Mouse (Mus musculus): Measurements from ENCODE around the gene Hs3st1. TPM values are rescaled to one million over a fixed set of nuclear protein-coding genes. Genes with fewer than 3 reads are reported as not detected.

Hs3st1 gene
- polyA plus RNA-seq, 1 experiment, result 0.07 TPM

DNA sequence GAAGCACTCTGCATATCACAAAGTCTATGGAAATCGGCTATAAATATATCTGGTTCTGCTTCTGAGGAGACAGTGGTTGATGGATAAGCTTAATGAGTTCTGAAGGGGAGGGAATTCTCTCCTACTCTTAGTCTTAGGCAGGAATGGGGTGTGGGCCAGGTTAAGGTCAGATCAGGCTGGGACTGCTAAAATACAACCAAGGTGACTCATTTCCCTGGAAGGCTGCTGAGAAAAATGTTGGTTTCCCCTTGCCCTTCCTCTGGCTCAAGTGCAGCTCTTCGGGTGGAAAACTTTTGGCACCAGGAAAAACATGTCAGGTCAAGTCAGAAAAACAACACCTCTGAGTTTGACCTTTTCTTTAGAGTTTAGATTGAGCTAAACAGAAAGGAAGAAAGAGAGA lies 143.0 kb downstream of the Hs3st1 start:
- Histone ChIP-seq H3K4me3 (replicated peaks) (no peak overlapping the region), H3K9me3 (ENCODE audit: control insufficient read depth, low read length) (peaks cover 11% of the 10 kb centered on the region; the same call in 1 of the 2 replicates), H3K36me3 (ENCODE audit: control insufficient read depth) (no peaks in the 10 kb centered on the region), H3K27me3 (ENCODE audit: control insufficient read depth) (no peaks in the 10 kb centered on the region), H3K4me1 (ENCODE audit: control insufficient read depth) (no peaks in the 10 kb centered on the region)
- no peak for TF ChIP-seq GATA1 (IDR thresholded peaks at IDR 0.05; ENCODE audit: low read length)
- TF ChIP-seq TAL1 (IDR thresholded peaks at IDR 0.05; ENCODE audit: low read length), result no peak

DNA sequence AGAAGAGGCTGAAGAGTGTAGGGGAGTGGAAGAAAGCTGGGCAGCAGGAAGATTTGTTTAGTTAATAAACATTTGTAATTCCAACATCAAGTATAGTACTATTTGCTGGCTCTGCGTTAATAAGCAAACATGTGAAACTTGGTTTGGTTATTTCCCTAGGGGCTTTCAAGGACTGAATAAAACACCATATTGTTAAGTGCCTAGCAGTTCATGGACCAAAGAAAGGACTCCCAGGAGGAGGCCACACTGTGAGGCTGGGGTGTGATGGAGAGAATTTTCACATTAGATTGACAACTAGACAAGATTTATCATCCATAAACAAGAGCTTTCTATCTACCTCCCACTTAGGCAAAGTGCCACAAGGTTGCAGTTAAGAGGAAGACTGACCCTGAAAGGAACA lies 147.0 kb downstream of the Hs3st1 start:
- TF ChIP-seq TAL1 (IDR thresholded peaks at IDR 0.05; ENCODE audit: low read length) (no peak), GATA1 (IDR thresholded peaks at IDR 0.05; ENCODE audit: low read length) (no peak)
- no peaks in the 10 kb centered on the region for H3K36me3 ChIP-seq (ENCODE audit: control insufficient read depth)
- H3K4me1 ChIP-seq (ENCODE audit: control insufficient read depth), result no peaks in the 10 kb centered on the region
- no peaks in the 10 kb centered on the region for H3K27me3 ChIP-seq (ENCODE audit: control insufficient read depth)
- H3K4me3 ChIP-seq (replicated peaks), result no peak overlapping the region
- no peaks in the 10 kb centered on the region for H3K9me3 ChIP-seq (ENCODE audit: control insufficient read depth, low read length)

GRCm38 (mm10) chr5:39594737-39595136 lies 160.5 kb downstream of the Hs3st1 start:
- TF ChIP-seq GATA1 (IDR thresholded peaks at IDR 0.05; ENCODE audit: low read length) (no peak), TAL1 (IDR thresholded peaks at IDR 0.05; ENCODE audit: low read length) (no peak)
- H3K27me3 ChIP-seq (ENCODE audit: control insufficient read depth), result no peaks in the 10 kb centered on the region
- no peaks in the 10 kb centered on the region for H3K4me1 ChIP-seq (ENCODE audit: control insufficient read depth)
- H3K9me3 ChIP-seq (ENCODE audit: control insufficient read depth, low read length), result no peaks in the 10 kb centered on the region
- no peak overlapping the region for H3K4me3 ChIP-seq (replicated peaks)
- H3K36me3 ChIP-seq (ENCODE audit: control insufficient read depth), result no peaks in the 10 kb centered on the region

All from erythroblast, embryonic 14.5 days (primary cell).